Mouse (Mus musculus) duodenum, adult 2 months (tissue): ENCODE measurements around the gene Fcrlb. TPM values are rescaled to one million over a fixed set of nuclear protein-coding genes. Genes with fewer than 3 reads are reported as not detected.

Source experiments
- polyA plus RNA-seq: library from polyadenylated mRNA; depleted of rRNA; stranded (reverse); fragments of >200 nt; gene quantifications from 2 replicates; pipeline ENCODE4 v1.2.3, GENCODE M21; 2012; ENCODE audit warnings: low replicate concordance; rRNA removed

The Fcrlb gene
- 0.07 and 0.63 TPM in 2 replicates for polyA plus RNA-seq

GRCm38 (mm10) chr1:170912891-170913615 lies at the start of gene Fcrlb:
Gene Fcrlb (minus strand): TSS chr1:170912941.

GRCm38 (mm10) chr1:170927378-170927777 lies 14.6 kb upstream of the Fcrlb start, which contains the start of gene Fcrla:
Gene Fcrla (minus strand): TSS chr1:170927583.

GRCm38 (mm10) chr1:170884978-170885561 lies 27.7 kb downstream of the Fcrlb start, which contains the start of the genes Gm26620 and Dusp12:
Gene Gm26620 (plus strand): TSS chr1:170885065.
Gene Dusp12 (minus strand): TSS chr1:170885540.

GRCm38 (mm10) chr1:170867691-170868105 lies 45.0 kb downstream of the Fcrlb start, which contains the start of gene Atf6:
Gene Atf6 (minus strand): TSS chr1:170867771.

Other genes with a start within 250 kb of the Fcrlb start
- 4.0 and 6.1 TPM in 2 replicates for gene Atf6, start 45.2 kb downstream of the Fcrlb start, polyA plus RNA-seq
- gene Gm26620, start 27.9 kb downstream of the Fcrlb start, polyA plus RNA-seq: 1.3 and 1.5 TPM in 2 replicates
- gene Dusp12, start 27.4 kb downstream of the Fcrlb start, polyA plus RNA-seq: 5.7 and 6.8 TPM in 2 replicates
- gene Fcrla, start 14.6 kb upstream of the Fcrlb start, polyA plus RNA-seq: 0.79 and 3.5 TPM in 2 replicates
- 1.7 and 2.1 TPM in 2 replicates for gene Fcgr2b, start 63.6 kb upstream of the Fcrlb start, polyA plus RNA-seq
- 1.2 and 2.6 TPM in 2 replicates for gene Fcgr4, start 106.0 kb upstream of the Fcrlb start, polyA plus RNA-seq
- 2.3 and 4.7 TPM in 2 replicates for gene Fcgr3, start 152.0 kb upstream of the Fcrlb start, polyA plus RNA-seq
- 0.90 and 4.3 TPM in 2 replicates for gene Cfap126, start 201.0 kb upstream of the Fcrlb start, polyA plus RNA-seq
- gene Sdhc, start 237.7 kb upstream of the Fcrlb start, polyA plus RNA-seq: 189 and 291 TPM in 2 replicates
- gene Mpz, start 237.8 kb upstream of the Fcrlb start, polyA plus RNA-seq: 0.25 and 0.82 TPM in 2 replicates